1 mouse cellular context compared by ENCODE assay signal in the genomic region with DNA sequence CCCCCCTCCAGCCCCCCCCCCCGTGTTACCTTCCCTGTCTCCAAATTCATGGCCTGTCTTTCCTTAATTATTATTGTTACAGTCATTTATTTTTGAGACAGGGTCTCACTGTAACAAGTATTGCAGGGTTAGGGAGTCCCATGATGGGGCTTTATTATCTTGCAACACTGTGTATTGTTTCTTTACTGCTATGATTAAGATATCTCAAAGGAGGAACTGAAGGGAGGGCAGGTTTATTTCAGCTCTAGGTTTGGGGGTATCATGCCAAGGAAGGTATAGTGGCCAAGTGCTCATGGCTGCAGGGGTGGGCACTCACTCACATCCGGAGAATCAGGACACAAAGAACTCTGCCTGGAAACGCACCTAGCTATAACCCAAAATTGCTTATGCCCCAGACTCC.
TF ChIP-seq lines count a peak whose summit lies in the region.

No protein-coding gene starts in this region.

TF ChIP-seq in MEL, 35 proteins besides CTCF, POLR2A, EP300 and RAD21 (continued from another document):
- no peak for TF ChIP-seq NRF1 (IDR thresholded peaks at IDR 0.05; ENCODE audit: insufficient read depth, low read depth, low read length, poor library complexity, severe bottlenecking)
- TF ChIP-seq MAX (IDR thresholded peaks at IDR 0.05; ENCODE audit: low read length): no peak
- peak; percentile 62 for TF ChIP-seq GATA1 (IDR thresholded peaks at IDR 0.05; ENCODE audit: low read depth, low read length)
